Mouse (Mus musculus): ENCODE data around the gene Plxna4. TPM values are rescaled to one million over a fixed set of nuclear protein-coding genes. Genes with fewer than 3 reads are reported as not detected.

Gene Plxna4
- polyA plus RNA-seq, 1 experiment from 2014 or later = 7.4 TPM

DNA sequence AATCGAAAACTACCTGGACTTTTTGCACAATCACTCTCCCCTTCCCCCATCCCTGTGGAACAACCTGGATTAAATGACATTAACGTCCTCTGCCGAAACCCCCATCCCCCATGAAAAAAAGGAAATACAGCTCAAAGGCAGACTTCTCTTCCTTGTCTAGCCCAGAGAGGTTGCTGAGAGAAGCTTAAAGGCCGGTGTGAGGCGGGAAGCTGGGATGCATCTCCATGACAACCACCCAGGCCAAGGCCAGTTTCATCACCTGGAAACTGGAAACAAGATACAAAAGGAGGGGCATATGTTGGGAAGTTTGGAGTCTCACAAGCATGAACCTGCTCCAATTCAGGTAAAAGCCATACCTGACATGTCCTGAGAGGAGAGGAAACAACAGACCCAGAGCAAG is 230.5 kb downstream of the Plxna4 start:
- Histone ChIP-seq H3K4me3 (ENCODE audit: low read depth, low read length) (no peak overlapping the region), H3K27me3 (ENCODE audit: control insufficient read depth, insufficient read depth, low read length) (no peaks in the 10 kb centered on the region), H3K4me1 (ENCODE audit: control insufficient read depth, insufficient read depth, low read length) (0 out of 2 replicates have a peak, but pooled peaks cover 2% of the 10 kb centered on the region), H3K27ac (ENCODE audit: low read depth, low read length) (no peak overlapping the region), H3K36me3 (ENCODE audit: control insufficient read depth, insufficient read depth, low read length) (no peaks in the 10 kb centered on the region), H3K9me3 (ENCODE audit: control insufficient read depth, low read length) (no peaks in the 10 kb centered on the region), H3K9ac (ENCODE audit: low read length) (no peak overlapping the region), H3K4me2 (ENCODE audit: low read depth) (no peak overlapping the region)
- no peak for DNase-seq (ENCODE audit: low spot score)
- no peak for ATAC-seq (ENCODE audit: insufficient read depth, low FRiP score, low TSS enrichment)
- WGBS = 79% methylated on average over 5 of the region's 5 CpGs

DNA sequence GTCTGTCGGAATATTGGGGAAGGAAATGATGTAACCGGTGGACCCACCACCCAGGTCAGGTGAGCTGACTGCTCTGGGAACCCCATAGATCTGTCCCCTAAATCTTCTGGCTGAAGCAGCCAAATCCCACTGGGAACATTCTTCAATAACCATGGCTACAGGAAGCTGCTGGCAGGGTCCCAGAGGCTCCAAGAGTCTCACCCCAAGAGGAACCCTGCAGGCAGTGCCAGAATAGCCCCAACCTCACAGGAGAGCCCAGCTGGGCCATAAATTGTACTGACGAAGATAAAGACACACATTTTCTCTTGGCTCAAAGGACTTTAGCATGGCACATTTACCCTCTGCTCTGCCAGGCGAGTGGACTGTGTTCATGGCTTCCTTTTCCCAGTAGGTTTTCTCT is 232.4 kb downstream of the Plxna4 start:
- no peak for ATAC-seq (ENCODE audit: insufficient read depth, low FRiP score, low TSS enrichment)
- WGBS = 54% methylated on average over 4 of the region's 4 CpGs
- H3K4me2 ChIP-seq (ENCODE audit: low read depth) = no peak overlapping the region

DNA sequence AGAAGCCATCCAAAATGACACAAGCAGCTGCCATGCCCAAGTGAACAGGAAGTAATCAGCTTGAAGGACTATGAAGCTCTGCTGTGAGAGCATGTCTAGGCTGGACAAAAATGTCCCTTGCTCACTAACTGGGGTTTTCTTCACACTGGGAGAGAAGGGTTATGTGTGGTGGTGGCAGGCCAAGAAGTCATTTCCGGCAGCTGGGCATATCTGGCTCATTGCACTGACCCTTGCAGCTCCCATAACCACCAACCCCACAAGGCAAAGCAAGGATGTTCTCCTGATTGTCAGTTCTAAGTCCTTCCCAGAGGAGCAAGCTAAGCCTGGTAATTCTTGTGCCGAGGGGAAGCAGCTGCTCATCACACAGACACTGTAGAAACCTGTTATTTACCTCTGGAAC is 239.0 kb downstream of the Plxna4 start:
- Histone ChIP-seq H3K4me3 (ENCODE audit: low read depth, low read length) (no peak overlapping the region), H3K9me3 (ENCODE audit: control insufficient read depth, low read length) (no peaks in the 10 kb centered on the region), H3K36me3 (ENCODE audit: control insufficient read depth, insufficient read depth, low read length) (no peaks in the 10 kb centered on the region), H3K27ac (ENCODE audit: low read depth, low read length) (no peak overlapping the region), H3K4me1 (ENCODE audit: control insufficient read depth, insufficient read depth, low read length) (no peaks in the 10 kb centered on the region), H3K4me2 (ENCODE audit: low read depth) (no peak overlapping the region), H3K27me3 (ENCODE audit: control insufficient read depth, insufficient read depth, low read length) (no peaks in the 10 kb centered on the region), H3K9ac (ENCODE audit: low read length) (no peak overlapping the region)
- WGBS = 77% methylated on average over 2 of the region's 2 CpGs
- DNase-seq (ENCODE audit: low spot score) (no peak), ATAC-seq (ENCODE audit: insufficient read depth, low FRiP score, low TSS enrichment) (no peak)

More for the DNA sequence above, 232.4 kb downstream of the Plxna4 start:
- Histone ChIP-seq H3K27ac (ENCODE audit: low read depth, low read length) (no peak overlapping the region), H3K4me3 (ENCODE audit: low read depth, low read length) (no peak overlapping the region), H3K4me1 (ENCODE audit: control insufficient read depth, insufficient read depth, low read length) (0 out of 2 replicates have a peak, but pooled peaks cover 2% of the 10 kb centered on the region), H3K36me3 (ENCODE audit: control insufficient read depth, insufficient read depth, low read length) (no peaks in the 10 kb centered on the region), H3K27me3 (ENCODE audit: control insufficient read depth, insufficient read depth, low read length) (no peaks in the 10 kb centered on the region), H3K9me3 (ENCODE audit: control insufficient read depth, low read length) (no peaks in the 10 kb centered on the region), H3K9ac (ENCODE audit: low read length) (no peak overlapping the region)
- no peak for DNase-seq (ENCODE audit: low spot score)

DNA sequence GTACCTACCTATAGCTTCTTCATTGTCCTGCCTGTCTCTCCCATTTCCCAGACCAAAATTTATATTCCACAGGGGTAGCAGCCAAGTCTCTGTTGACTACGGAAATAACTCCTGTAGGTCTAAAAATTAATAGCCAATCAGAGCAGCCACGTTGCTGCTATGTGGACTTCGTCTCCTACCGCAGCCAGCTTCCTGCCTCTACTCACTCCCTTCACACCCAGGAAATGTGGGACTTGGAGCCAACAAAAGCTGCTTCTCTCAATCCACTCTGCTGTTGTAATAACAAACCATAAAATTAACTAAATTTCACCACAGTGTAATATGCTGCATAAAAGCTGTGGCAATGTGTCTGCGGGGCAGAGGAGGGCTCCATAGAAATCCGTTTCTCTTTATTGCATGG is 239.9 kb downstream of the Plxna4 start:
- Histone ChIP-seq H3K27ac (ENCODE audit: low read depth, low read length) (no peak overlapping the region), H3K4me2 (ENCODE audit: low read depth) (no peak overlapping the region), H3K9me3 (ENCODE audit: control insufficient read depth, low read length) (no peaks in the 10 kb centered on the region), H3K4me1 (ENCODE audit: control insufficient read depth, insufficient read depth, low read length) (no peaks in the 10 kb centered on the region), H3K4me3 (ENCODE audit: low read depth, low read length) (no peak overlapping the region), H3K27me3 (ENCODE audit: control insufficient read depth, insufficient read depth, low read length) (no peaks in the 10 kb centered on the region), H3K36me3 (ENCODE audit: control insufficient read depth, insufficient read depth, low read length) (no peaks in the 10 kb centered on the region), H3K9ac (ENCODE audit: low read length) (no peak overlapping the region)
- ATAC-seq (ENCODE audit: insufficient read depth, low FRiP score, low TSS enrichment) (no peak), DNase-seq (ENCODE audit: low spot score) (no peak)
- WGBS = 84% methylated on average over 6 of the region's 6 CpGs

DNA sequence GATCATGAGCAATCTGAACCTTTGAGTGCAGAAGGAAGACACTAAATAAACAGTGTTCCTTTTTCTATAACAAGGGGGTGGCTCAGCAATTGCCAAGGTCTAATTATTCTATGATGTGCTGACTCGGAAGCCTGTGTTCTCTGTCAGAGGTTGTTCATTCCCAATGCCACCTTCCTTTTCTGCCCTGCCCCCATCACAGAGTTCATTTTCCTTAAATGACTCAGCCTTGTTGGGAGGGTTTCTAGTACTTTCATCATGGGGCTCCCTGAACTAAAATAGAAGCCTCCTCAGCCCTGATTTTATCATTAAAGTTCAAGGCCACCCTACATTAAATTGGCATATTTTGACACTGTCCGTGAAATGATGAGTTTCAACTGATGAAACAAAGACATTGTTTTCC is 242.0 kb downstream of the Plxna4 start:
- Histone ChIP-seq H3K27ac (ENCODE audit: low read depth, low read length) (no peak overlapping the region), H3K4me3 (ENCODE audit: low read depth, low read length) (no peak overlapping the region), H3K9ac (ENCODE audit: low read length) (no peak overlapping the region), H3K9me3 (ENCODE audit: control insufficient read depth, low read length) (no peaks in the 10 kb centered on the region), H3K4me2 (ENCODE audit: low read depth) (no peak overlapping the region), H3K36me3 (ENCODE audit: control insufficient read depth, insufficient read depth, low read length) (no peaks in the 10 kb centered on the region), H3K27me3 (ENCODE audit: control insufficient read depth, insufficient read depth, low read length) (no peaks in the 10 kb centered on the region), H3K4me1 (ENCODE audit: control insufficient read depth, insufficient read depth, low read length) (no peaks in the 10 kb centered on the region)
- WGBS = 92% methylated on average over 2 of the region's 2 CpGs
- DNase-seq (ENCODE audit: low spot score) (no peak), ATAC-seq (ENCODE audit: insufficient read depth, low FRiP score, low TSS enrichment) (no peak)

DNA sequence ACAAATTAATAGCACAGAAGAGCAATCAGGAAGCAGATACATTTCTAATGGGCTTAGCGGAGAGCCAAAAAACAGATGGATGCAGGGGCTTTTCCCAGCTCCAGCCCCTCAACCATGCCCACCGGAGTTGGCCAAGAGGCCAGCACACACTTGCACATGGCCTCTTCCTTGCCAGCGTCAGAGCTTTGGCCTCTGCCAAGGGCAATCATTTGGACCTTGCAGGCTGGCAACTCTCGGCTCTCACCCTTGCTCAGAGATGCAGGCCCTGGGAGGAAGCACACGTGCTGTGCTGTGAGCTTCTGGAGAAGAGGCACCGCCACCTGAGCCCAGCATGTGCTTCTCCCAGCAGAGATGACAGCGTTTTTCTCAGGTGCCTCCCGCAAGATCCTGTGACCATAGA is 245.3 kb downstream of the Plxna4 start:
- no peak for DNase-seq (ENCODE audit: low spot score)
- 80% methylated on average over 8 of the region's 8 CpGs for WGBS
- Histone ChIP-seq H3K27me3 (ENCODE audit: control insufficient read depth, insufficient read depth, low read length) (no peaks in the 10 kb centered on the region), H3K4me3 (ENCODE audit: low read depth, low read length) (no peak overlapping the region), H3K36me3 (ENCODE audit: control insufficient read depth, insufficient read depth, low read length) (no peaks in the 10 kb centered on the region), H3K27ac (ENCODE audit: low read depth, low read length) (no peak overlapping the region), H3K4me2 (ENCODE audit: low read depth) (no peak overlapping the region), H3K9ac (ENCODE audit: low read length) (no peak overlapping the region), H3K4me1 (ENCODE audit: control insufficient read depth, insufficient read depth, low read length) (0 out of 2 replicates have a peak, but pooled peaks cover 2% of the 10 kb centered on the region), H3K9me3 (ENCODE audit: control insufficient read depth, low read length) (no peaks in the 10 kb centered on the region)
- ATAC-seq (ENCODE audit: insufficient read depth, low FRiP score, low TSS enrichment) = no peak

DNA sequence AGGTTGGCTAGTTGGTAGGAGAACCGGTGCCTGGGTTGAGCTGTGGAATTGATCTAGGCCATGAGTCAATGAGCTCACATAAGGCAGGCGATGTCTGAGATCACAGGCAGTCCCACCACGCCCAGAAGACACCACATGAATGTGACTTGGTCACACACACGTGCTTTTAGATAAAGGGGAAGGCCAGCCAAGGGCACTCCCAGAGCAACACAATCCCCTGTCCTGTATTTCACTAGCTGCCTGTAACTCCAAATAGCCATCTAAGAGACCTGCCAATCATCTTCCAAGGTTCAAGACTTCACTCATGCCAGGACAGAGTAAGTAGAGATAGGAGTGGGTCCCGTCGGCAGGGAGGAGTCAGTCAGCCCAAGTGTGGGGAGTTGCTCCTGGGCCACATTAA is 245.7 kb downstream of the Plxna4 start:
- Histone ChIP-seq H3K4me1 (ENCODE audit: control insufficient read depth, insufficient read depth, low read length) (0 out of 2 replicates have a peak, but pooled peaks cover 2% of the 10 kb centered on the region), H3K4me3 (ENCODE audit: low read depth, low read length) (no peak overlapping the region), H3K27ac (ENCODE audit: low read depth, low read length) (no peak overlapping the region), H3K4me2 (ENCODE audit: low read depth) (no peak overlapping the region), H3K9me3 (ENCODE audit: control insufficient read depth, low read length) (no peaks in the 10 kb centered on the region), H3K27me3 (ENCODE audit: control insufficient read depth, insufficient read depth, low read length) (no peaks in the 10 kb centered on the region), H3K9ac (ENCODE audit: low read length) (no peak overlapping the region), H3K36me3 (ENCODE audit: control insufficient read depth, insufficient read depth, low read length) (no peaks in the 10 kb centered on the region)
- DNase-seq (ENCODE audit: low spot score) = no peak
- ATAC-seq (ENCODE audit: insufficient read depth, low FRiP score, low TSS enrichment) = no peak
- 86% methylated on average over 6 of the region's 6 CpGs for WGBS

DNA sequence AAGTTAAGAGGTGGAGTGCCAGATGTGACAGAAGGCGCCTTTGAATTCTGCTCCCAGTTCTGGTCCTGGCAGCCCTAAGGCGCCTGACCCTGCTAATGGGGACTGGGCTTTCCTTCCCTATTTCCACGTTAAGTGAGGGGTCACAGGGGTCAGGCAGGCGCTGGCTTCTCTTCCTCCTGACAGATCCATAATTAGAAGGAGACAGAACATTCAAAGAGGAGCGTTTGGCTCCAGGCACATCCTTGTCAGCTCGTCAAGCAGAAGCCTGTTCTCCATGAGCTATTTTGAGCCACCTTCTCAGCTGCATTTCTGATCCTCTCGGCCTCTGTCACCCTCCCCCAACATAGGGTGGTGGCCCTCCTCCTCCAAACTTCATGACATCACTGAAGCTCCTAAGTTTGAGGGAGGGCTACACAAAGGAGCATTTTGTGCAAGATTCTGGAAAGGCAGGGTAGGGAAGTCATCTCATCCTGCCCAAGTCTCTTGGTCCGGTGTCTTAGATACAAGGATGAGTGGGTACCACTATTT is 249.5 kb downstream of the Plxna4 start:
- no peak overlapping the region for H3K4me2 ChIP-seq (ENCODE audit: low read depth)
- H3K9me3 ChIP-seq (ENCODE audit: control insufficient read depth, low read length) = no peaks in the 10 kb centered on the region
- H3K4me1 ChIP-seq (ENCODE audit: control insufficient read depth, insufficient read depth, low read length) = 0 out of 2 replicates have a peak, but pooled peaks cover 2% of the 10 kb centered on the region
- H3K4me3 ChIP-seq (ENCODE audit: low read depth, low read length) = no peak overlapping the region
- H3K27me3 ChIP-seq (ENCODE audit: control insufficient read depth, insufficient read depth, low read length) = no peaks in the 10 kb centered on the region
- H3K27ac ChIP-seq (ENCODE audit: low read depth, low read length) = no peak overlapping the region
- H3K9ac ChIP-seq (ENCODE audit: low read length) = no peak overlapping the region
- WGBS = 48% methylated on average over 8 of the region's 8 CpGs
- no peaks in the 10 kb centered on the region for H3K36me3 ChIP-seq (ENCODE audit: control insufficient read depth, insufficient read depth, low read length)
- no peak for ATAC-seq (ENCODE audit: insufficient read depth, low FRiP score, low TSS enrichment)
- no peak for DNase-seq (ENCODE audit: low spot score)

DNA sequence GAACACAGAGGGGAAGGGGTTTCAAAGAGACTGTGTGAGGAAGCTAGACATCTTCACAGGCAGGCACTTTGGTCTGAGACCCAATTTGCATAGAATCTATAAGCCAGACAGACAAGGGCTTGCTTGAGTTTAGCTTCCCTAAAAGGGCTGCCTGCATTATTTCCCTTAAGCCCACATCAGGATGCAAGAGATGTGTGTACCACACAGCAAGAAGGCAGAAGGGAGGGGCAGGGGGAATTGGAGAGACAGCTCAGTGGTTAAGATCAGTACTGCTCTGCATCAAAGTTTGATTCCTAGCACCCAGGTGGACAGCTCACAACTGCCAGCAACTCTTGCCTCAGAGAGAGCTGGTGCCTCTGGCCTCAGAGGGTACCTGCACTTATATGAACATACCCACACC is 256.7 kb downstream of the Plxna4 start:
- Histone ChIP-seq H3K27me3 (ENCODE audit: control insufficient read depth, insufficient read depth, low read length) (no peaks in the 10 kb centered on the region), H3K4me2 (ENCODE audit: low read depth) (no peak overlapping the region), H3K36me3 (ENCODE audit: control insufficient read depth, insufficient read depth, low read length) (no peaks in the 10 kb centered on the region), H3K27ac (ENCODE audit: low read depth, low read length) (no peak overlapping the region), H3K9me3 (ENCODE audit: control insufficient read depth, low read length) (no peaks in the 10 kb centered on the region), H3K9ac (ENCODE audit: low read length) (no peak overlapping the region), H3K4me3 (ENCODE audit: low read depth, low read length) (no peak overlapping the region), H3K4me1 (ENCODE audit: control insufficient read depth, insufficient read depth, low read length) (peaks cover 6% of the 10 kb centered on the region)
- no peak for DNase-seq (ENCODE audit: low spot score)
- ATAC-seq (ENCODE audit: insufficient read depth, low FRiP score, low TSS enrichment) = no peak
